Mouse (Mus musculus): ENCODE results near the gene Arhgap29. TPM values are rescaled to one million over a fixed set of nuclear protein-coding genes. Genes with fewer than 3 reads are reported as not detected.

Gene Arhgap29
- polyA plus RNA-seq, 1 experiment: 81.7 TPM

DNA sequence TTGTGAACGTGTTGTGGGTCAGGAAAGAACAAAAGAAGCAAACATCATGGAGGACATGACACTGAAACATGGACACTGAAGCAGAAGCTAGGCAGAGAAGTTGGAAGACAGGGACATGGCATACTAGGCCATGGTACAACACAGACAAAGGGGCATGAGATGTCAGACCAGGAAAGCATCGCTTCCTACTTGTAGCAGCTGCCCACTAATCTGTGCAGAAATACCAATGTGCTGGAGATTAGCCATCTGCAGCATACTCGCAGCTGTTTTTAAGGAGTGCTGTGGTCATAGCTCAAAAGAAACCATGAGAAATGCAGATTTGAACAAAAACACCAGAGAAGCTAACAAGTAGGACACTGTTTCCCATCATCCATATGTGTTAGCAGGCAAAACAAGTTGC is 24.7 kb upstream of the Arhgap29 start:
- no peak overlapping the region for H3K27ac ChIP-seq (replicated peaks; ENCODE audit: low read depth, low read length)
- 0 out of 2 replicates have a peak, but pooled peaks cover 3% of the 10 kb centered on the region for H3K4me1 ChIP-seq (ENCODE audit: control insufficient read depth, insufficient read depth, insufficient read length, low read length)
- no peak overlapping the region for H3K4me3 ChIP-seq (ENCODE audit: insufficient read depth, low read depth, low read length)

GRCm38 (mm10) chr3:121932815-121933214 is 19.5 kb upstream of the Arhgap29 start:
- peaks cover 5% of the 10 kb centered on the region; the same call in 1 of the 2 replicates for H3K4me1 ChIP-seq (ENCODE audit: control insufficient read depth, insufficient read depth, insufficient read length, low read length)
- no peak overlapping the region for H3K4me3 ChIP-seq (ENCODE audit: insufficient read depth, low read depth, low read length)
- no peak overlapping the region for H3K27ac ChIP-seq (replicated peaks; ENCODE audit: low read depth, low read length)

DNA sequence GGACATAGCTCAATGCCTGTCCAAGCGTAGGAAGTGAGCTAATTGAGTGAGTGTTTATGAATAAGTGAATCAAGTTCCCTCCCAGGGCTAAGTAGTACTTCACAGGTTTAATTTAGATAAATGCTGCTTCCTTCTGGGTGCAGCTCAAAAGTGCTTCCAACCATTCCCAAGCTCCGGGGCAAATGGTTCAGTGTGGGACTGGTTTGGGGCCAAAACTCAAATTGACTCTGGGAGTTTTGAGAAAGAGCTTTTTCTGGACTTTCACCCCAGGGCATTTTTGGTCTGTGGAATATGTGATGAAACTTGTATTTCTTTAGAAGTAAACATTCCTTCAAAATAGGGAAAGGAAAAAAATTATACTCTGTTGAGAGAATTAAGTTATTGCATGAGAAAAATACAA is 16.1 kb upstream of the Arhgap29 start:
- Histone ChIP-seq H3K4me3 (ENCODE audit: insufficient read depth, low read depth, low read length) (no peak overlapping the region), H3K27ac (replicated peaks; ENCODE audit: low read depth, low read length) (no peak overlapping the region), H3K4me1 (ENCODE audit: control insufficient read depth, insufficient read depth, insufficient read length, low read length) (peaks cover 11% of the 10 kb centered on the region; the same call in 1 of the 2 replicates)

DNA sequence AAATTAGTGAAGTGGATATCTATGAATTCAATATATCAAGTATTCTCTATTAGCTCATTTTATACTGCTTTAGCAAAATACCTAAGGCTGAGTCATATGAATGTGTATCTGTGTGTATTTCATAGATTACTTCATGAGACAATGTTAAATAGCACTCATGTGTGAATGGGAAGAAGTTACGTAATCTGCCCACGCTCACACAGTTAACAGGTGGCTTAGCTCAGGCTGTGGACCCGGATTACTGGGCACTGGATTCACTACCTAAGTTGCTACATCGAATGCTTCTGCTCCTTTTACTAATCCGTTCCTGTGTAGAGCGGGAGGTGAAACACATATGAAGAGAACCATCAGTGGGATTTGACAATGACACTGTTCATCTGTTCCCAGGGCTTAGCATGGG is 15.3 kb upstream of the Arhgap29 start:
- Histone ChIP-seq H3K4me3 (ENCODE audit: insufficient read depth, low read depth, low read length) (no peak overlapping the region), H3K27ac (replicated peaks; ENCODE audit: low read depth, low read length) (no peak overlapping the region), H3K4me1 (ENCODE audit: control insufficient read depth, insufficient read depth, insufficient read length, low read length) (peaks cover 15% of the 10 kb centered on the region; the same call in 1 of the 2 replicates)

GRCm38 (mm10) chr3:121939658-121940057 is 12.7 kb upstream of the Arhgap29 start:
- no peak overlapping the region for H3K4me3 ChIP-seq (ENCODE audit: insufficient read depth, low read depth, low read length)
- peaks cover 15% of the 10 kb centered on the region; the same call in 1 of the 2 replicates for H3K4me1 ChIP-seq (ENCODE audit: control insufficient read depth, insufficient read depth, insufficient read length, low read length)
- no peak overlapping the region for H3K27ac ChIP-seq (replicated peaks; ENCODE audit: low read depth, low read length)

DNA sequence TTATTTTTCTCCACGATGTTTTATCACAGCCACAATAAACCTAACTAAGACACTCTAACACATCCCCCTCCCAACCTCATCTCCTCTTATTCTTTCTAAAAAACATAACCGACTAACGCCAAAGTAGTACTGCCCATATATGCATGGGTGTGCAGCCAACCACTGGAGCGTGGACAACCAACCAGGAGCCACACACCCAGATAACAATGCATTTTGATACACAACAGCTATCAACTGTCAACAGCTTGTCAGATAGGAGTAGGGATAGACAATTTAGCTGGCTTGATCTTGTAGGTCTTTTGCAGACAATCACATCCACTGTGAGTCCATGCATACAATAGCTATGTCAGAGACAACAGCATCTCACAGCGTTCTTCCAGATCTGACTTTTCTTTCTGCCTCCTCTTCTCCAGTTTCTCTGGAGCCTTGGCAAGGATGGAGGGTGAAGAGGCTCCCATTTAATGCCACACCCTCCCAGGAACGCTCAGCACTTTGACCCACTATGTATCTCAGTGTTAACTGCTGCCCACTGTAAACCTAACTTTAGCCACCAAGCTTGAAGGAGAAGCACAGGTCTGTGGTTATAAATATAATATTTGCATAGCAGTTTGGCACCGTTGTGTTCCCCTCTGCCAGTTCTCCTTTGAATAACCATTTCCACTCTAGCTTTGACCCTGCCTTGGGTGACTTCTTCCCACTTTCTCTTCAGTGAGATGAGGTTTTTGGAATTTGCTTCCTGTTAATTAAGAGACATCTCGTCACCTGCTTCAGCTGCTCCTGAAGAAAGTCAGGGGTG is 12.0 kb upstream of the Arhgap29 start:
- Histone ChIP-seq H3K4me3 (ENCODE audit: insufficient read depth, low read depth, low read length) (no peak overlapping the region), H3K27ac (replicated peaks; ENCODE audit: low read depth, low read length) (no peak overlapping the region), H3K4me1 (ENCODE audit: control insufficient read depth, insufficient read depth, insufficient read length, low read length) (peaks cover 17% of the 10 kb centered on the region; the same call in 1 of the 2 replicates)

- Histone ChIP-seq H3K4me1 (ENCODE audit: control insufficient read depth, insufficient read depth, insufficient read length, low read length) (peaks cover 13% of the 10 kb centered on the region), H3K4me3 (ENCODE audit: insufficient read depth, low read depth, low read length) (no peak overlapping the region), H3K27ac (replicated peaks; ENCODE audit: low read depth, low read length) (no peak overlapping the region)
Measured at GRCm38 (mm10) chr3:121941204-121941745, 11.1 kb upstream of the Arhgap29 start.

GRCm38 (mm10) chr3:121945957-121946356 is 6.4 kb upstream of the Arhgap29 start:
- H3K27ac ChIP-seq (replicated peaks; ENCODE audit: low read depth, low read length): 0 out of 2 replicates have a peak overlapping the region, but pooled peaks have one; percentile 47
- H3K4me3 ChIP-seq (ENCODE audit: insufficient read depth, low read depth, low read length): no peak overlapping the region
- peaks cover 12% of the 10 kb centered on the region for H3K4me1 ChIP-seq (ENCODE audit: control insufficient read depth, insufficient read depth, insufficient read length, low read length)

DNA sequence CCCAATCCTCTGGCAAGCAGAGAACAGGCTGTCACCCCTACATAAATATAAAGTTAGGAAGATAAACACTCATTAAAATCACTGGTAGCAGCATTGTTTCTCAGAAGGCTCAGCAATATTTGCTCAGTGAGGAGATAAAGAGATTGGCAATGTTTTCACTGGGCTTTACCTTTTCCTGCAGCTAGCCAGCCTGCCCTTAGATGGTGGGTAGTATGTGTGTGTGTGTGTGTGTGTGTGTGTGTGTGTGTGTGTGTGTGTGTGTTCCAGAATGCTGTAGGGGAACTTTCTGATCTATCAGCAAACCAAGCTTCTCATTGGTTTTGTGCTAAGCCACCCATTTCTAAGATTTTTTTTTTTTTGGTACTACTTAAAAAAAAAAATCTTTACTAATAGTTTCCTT is 5.6 kb upstream of the Arhgap29 start:
- Histone ChIP-seq H3K4me1 (ENCODE audit: control insufficient read depth, insufficient read depth, insufficient read length, low read length) (peaks cover 6% of the 10 kb centered on the region), H3K27ac (replicated peaks; ENCODE audit: low read depth, low read length) (peak overlapping the region; percentile 17; the same call in 1 of the 2 replicates), H3K4me3 (ENCODE audit: insufficient read depth, low read depth, low read length) (no peak overlapping the region)

- Histone ChIP-seq H3K27ac (replicated peaks; ENCODE audit: low read depth, low read length) (0 out of 2 replicates have a peak overlapping the region, but pooled peaks have one; percentile 9), H3K4me3 (ENCODE audit: insufficient read depth, low read depth, low read length) (no peak overlapping the region), H3K4me1 (ENCODE audit: control insufficient read depth, insufficient read depth, insufficient read length, low read length) (peaks cover 4% of the 10 kb centered on the region)
Measured at GRCm38 (mm10) chr3:121950139-121950538, 2.2 kb upstream of the Arhgap29 start.

- Histone ChIP-seq H3K4me3 (ENCODE audit: insufficient read depth, low read depth, low read length) (no peak overlapping the region), H3K27ac (replicated peaks; ENCODE audit: low read depth, low read length) (no peak overlapping the region), H3K4me1 (ENCODE audit: control insufficient read depth, insufficient read depth, insufficient read length, low read length) (peaks cover 8% of the 10 kb centered on the region)
Measured at GRCm38 (mm10) chr3:121951116-121951515, 1.2 kb upstream of the Arhgap29 start.

DNA sequence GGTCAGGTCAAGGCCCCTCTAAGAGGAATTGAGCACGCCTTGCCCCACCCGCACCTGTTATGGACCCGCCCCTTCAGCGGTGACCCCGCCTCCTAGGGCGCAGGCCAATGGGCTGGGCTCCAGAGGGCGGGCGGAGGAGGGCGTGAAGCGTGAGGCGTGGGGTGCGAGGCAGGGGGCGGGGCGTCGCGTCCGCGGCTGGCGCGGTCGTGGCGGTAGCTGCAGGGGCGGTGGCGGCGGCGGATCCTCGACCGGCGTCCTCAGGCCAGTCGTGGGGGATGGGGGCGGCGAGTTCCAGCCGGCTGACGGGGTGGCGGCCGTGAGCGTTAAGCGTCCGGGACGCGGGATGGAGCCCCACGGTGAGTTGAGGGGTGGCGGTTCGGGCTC is 700 bp downstream of the Arhgap29 start:
- peak overlapping the region; percentile 98 for H3K27ac ChIP-seq (replicated peaks; ENCODE audit: low read depth, low read length)
- H3K4me3 ChIP-seq (ENCODE audit: insufficient read depth, low read depth, low read length): peak overlapping the region; percentile 93
- H3K4me1 ChIP-seq (ENCODE audit: control insufficient read depth, insufficient read depth, insufficient read length, low read length): peaks cover 4% of the 10 kb centered on the region

GRCm38 (mm10) chr3:121953433-121954161 is 1.3 kb downstream of the Arhgap29 start:
- Histone ChIP-seq H3K27ac (replicated peaks; ENCODE audit: low read depth, low read length) (peak overlapping the region; percentile 98), H3K4me3 (ENCODE audit: insufficient read depth, low read depth, low read length) (peak overlapping the region; percentile 93), H3K4me1 (ENCODE audit: control insufficient read depth, insufficient read depth, insufficient read length, low read length) (peaks cover 4% of the 10 kb centered on the region)

DNA sequence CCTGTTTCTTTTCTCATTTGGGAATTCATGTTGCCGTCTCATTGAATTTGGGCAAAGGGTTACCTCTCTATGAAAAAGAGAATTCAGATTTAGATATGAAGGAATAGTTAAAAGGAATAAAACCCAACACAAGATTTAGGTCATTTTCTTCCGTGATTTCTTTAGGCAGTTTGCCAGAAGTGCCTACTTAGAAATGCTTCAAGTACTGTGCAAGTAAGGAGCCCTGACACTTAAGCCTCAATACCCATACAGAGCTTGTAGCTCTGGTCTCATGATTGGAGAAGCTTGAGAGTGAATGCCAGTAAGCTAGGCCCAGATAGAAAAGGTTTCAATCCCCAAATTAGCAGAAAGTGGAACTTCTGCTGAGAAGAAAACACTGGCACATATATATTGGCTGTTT is 2.1 kb downstream of the Arhgap29 start:
- Histone ChIP-seq H3K4me3 (ENCODE audit: insufficient read depth, low read depth, low read length) (peak overlapping the region; percentile 93), H3K27ac (replicated peaks; ENCODE audit: low read depth, low read length) (peak overlapping the region; percentile 98), H3K4me1 (ENCODE audit: control insufficient read depth, insufficient read depth, insufficient read length, low read length) (peaks cover 6% of the 10 kb centered on the region)

DNA sequence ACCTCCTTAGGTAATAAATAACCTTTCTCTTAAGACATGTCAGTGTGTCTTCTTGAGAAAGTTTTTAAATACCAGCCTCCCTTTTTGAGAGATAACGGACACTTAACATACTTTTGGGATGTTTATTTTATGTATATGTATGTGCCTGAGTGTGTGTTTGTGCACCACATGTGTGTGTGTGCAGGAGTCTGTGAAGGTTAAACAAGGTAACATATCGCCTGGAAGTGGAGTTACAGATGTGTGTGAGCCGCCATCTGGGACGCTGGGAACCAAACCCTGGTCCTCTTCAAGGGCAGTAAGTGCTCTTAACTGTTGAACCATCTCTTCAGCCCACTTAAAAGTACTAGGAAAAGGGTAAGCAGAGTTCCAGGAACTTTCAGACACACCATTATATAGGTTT is 3.2 kb downstream of the Arhgap29 start:
- H3K4me1 ChIP-seq (ENCODE audit: control insufficient read depth, insufficient read depth, insufficient read length, low read length): peaks cover 6% of the 10 kb centered on the region
- peak overlapping the region; percentile 51 for H3K4me3 ChIP-seq (ENCODE audit: insufficient read depth, low read depth, low read length)
- peak overlapping the region; percentile 65 for H3K27ac ChIP-seq (replicated peaks; ENCODE audit: low read depth, low read length)
